Mouse (Mus musculus): ENCODE measurements around the gene Glo1.

Glo1 gene

DNA sequence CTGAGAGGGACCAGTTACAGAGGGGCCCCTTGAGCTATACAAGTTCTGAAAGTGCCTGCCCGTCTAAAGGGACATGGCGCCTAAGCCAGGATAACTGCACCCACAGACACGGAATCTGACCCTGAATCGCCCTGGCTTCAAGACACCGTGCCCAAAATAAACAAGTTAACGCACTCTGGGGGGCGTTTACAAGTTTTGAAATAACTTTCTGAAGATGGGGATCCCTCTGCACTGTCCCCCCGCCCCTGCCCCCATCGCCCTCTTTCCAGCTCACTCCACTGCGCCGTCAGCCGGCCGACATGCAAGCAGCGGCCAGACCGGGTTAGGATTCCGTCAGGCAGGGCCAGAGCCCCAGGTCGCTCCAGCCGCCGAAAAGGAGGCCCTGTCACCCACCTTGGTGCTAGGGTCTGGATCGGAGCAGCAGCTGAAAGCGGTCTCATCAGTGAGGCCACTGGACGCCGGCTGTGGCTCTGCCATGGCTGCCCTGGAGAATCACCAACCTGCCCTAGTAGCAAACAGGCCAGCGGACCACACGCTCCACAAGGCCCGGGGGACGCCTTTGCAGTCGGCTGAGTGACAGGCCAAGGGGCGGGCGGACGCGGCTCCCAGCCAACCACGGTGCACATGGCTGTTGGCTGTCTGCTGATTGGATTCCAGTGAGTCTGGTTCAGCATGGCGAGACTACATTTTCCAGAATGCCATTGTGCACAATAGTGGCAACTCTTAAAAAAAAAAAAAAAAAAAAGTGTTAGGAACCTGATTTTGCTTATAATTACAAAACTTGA is 14.4 kb downstream of the Glo1 start:
- DNase-seq (ENCODE audit: low read depth, low spot score) = peak; percentile 93

DNA sequence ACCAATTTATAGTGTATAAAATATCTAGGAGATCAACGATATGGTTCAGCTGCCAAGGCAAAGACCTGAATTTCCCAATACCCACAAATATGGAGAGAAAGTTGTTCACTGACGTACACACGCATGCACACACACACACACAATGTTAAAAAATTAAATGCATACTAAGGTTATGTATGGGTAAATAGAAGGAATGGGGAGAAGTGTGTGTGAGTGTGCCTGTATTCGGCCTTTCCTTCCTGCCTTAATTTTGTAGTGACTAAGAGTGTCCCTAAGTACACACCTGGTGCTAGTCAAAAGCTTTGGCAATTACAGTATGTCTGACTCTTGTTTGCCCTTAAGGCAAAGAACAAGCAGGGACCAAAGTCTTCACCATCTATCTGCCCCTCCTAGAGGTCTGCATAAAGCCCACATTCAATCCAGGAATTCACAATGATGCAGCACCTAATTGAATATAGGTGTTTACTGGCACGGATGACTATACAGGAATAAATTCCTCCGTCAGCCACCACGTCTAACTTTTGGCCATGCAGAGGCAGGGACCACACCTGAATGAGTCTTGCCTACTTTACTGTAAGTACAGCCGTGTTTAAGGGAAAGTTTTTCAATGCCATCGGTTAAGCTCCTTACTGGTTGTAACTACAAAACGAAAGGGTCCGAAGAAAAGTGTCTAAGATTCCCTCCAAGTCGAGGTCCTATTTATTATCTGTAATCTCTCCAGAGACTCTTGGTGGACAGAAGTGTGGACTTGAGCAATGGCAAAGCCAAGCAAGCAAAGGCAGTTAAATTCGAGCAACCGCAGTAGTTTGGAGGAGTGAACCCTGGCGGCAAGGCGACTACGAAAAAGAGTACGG is 15.2 kb downstream of the Glo1 start:
- no peak for DNase-seq (ENCODE audit: low read depth, low spot score)

DNA sequence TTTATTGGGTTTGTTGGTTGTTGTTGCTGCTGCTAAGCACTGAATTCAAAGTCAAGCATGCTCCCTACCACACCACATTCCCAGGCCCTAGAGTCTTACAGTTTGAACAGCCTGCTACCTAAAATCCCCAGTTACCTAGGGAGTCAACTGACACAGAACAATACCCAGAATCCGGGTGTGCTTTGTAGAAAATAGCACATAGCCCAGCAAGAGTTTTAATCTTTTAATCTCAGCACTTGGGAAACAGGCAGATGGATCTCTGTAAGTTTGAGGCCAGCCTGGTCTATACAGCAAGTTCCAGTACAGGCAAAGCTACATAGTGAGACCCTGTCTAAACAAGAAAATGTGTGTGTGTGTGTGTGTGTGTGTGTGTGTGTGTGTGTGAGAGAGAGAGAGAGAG is 15.9 kb downstream of the Glo1 start:
- no peak for DNase-seq (ENCODE audit: low read depth, low spot score)

DNA sequence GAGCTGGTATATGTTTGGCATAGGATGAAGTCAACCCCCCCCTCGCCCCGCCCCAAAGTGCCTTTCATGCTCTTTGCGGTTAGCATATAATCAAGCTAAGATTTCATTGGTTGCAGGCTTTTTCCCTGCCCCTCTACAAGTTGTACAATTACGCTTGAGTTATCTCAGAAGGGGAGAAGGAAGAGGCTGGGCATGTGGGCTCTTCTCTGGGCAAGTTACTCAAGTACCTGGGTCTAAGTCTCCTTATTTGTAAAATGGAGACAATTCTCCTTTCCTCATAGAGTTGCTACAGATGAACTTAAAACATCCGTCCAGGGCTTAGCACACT is 16.7 kb downstream of the Glo1 start:
- no peak for DNase-seq (ENCODE audit: low read depth, low spot score)

DNA sequence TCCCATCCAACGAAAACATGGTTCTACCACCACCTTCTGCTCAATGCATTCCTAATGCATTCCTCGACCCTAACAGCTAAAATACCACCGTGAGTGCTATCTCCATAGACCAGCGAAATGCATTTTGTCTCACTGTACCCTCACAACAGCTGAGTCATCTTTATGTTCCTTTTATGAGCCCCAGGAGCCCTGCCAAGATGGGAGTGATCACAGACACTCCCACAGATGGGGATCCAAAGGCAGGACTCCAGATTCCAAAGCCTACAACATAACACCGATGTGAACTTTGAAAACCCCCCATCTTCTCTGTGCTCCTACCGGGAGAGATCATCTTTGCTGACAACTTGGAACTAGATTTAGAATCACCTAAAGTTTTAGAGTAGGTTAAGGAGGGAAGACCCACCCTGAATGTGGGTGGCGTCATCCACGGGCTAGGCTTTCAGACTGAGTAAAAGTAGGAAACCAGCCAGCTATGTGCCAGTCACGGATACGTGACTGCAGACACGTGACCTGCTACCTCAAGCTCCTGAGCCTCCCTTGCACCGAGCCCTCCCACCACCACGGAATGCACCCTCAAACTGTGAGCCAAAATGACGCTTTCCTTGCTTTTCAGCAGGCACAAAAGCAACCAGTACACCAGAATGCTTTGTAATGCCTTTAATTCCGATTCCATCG is 17.2 kb downstream of the Glo1 start:
- DNase-seq (ENCODE audit: low read depth, low spot score) = no peak

DNA sequence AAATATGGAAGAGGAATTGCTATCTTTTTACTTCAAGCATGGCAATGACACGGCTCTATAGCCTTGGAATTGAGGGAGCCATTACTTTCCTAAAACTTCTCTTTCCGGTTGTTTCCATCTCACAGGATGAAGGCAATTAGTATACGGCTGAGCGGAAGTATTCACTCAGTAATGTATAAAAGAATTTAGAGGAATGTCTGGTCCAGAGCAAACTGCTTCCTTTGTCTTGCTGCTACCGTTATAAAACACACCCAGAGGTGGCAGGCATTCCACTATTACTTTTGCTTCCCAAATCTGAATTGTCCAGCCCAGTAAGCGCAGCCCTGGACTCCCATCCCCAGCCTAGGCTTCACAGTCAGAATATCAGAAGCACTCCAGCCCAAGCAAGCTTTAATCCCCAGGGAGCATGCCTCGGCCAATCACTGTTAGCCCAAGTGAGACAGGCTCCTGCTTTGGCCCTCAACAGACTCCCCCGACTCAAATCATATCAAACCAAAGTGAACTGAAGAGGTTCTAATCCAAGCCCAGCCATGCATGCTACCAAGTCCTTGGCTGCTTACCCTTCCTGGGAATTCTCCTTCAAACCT is 18.7 kb downstream of the Glo1 start:
- no peak for DNase-seq (ENCODE audit: low read depth, low spot score)

DNA sequence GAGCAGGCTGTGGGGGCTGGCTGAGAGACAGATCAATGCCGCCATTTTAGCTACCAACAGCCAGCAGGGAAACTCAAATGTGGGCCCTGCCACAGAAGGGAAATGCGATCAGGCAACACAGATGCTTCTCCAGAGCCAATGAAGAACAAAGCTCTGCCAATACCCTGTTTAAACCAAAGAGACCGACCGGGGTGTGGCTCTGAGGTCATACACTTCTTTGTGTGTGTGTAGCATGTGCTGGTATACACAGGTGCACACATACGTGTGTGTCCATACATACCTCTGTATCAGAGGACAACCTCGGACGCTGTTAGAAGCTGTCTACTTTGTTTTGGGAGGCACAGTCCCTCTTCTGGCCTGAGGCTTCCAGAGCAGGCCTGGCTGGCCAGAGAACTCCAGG is 19.3 kb downstream of the Glo1 start:
- DNase-seq (ENCODE audit: low read depth, low spot score) = no peak

DNA sequence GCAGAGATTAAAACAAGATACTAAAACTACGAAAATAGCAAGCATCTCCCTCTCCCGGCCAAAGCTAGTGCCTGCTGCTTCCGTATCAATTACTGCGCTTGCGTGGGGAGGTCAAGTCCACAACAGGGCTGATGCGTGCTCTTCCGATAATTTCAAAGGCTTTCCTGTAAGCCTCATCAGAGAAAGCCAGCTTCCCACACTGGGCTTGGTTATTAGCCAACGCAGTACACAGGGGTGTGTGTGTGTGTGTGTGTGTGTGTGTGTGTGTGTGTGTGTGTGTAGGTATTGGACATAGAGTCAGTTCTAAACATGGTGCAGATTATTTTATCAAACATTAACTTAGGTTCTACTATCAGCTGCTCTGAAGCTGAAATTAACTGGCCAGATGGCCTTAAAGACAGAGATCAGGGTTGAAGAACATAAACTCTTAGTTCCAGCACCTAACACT is 20.0 kb downstream of the Glo1 start:
- DNase-seq (ENCODE audit: low read depth, low spot score) = no peak

DNA sequence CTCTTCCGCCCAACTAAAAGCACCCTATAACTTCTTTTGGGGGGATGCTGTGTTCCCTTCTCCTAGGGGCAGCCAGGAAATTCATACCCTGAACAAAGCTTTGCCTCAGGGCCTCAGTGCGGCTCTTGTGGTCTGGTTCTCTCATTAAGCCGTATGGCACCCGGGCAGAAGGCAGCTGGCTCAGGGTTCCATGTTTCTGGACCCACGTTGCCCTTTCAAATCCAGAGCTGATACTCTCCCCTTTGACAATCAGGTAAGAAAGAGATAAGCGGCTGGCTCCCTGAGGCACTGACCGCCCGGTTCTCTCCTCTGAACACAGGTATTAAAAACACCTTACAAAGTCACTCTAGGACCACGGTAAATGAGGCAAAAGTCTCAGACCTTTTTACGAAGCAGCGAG is 20.5 kb downstream of the Glo1 start:
- no peak for DNase-seq (ENCODE audit: low read depth, low spot score)

DNA sequence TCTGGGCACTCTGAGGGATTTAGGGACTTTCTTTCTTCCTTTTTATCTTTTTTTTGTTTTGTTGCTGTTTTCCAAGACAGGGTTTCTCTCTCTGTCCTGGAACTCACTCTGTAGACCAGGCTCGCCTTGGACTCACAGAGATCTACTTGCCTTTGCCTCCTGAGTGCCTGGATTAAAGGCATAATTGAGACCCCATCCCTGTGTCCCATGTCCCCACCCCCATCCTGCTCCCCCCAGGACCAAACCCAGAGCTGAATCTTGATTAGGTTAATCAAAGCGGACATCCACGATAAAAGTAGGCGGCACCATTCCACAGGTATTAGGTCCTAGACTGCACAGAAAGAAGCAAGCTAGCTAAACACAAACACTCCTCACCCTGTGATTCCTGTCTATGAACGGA is 21.7 kb downstream of the Glo1 start:
- no peak for DNase-seq (ENCODE audit: low read depth, low spot score)

DNA sequence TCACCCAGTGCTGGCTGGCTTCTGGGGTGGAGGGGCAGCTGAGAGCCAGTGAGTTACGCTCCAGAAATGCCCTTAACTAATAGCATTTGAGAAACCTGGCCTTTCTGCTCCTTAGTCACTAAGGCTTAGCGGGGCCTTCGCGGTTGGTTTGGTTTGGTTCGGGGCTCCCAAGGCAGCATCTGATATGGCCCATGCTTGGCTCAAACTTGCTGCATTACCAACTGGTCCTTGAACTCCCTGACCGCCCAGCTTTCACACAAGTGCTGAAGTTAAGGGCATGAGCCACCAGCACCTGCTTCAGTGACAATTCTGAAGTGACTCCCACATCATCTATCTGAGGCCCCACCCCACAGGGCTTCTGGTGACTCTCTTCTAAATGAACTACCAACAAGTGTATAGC is 22.4 kb downstream of the Glo1 start:
- no peak for DNase-seq (ENCODE audit: low read depth, low spot score)

DNA sequence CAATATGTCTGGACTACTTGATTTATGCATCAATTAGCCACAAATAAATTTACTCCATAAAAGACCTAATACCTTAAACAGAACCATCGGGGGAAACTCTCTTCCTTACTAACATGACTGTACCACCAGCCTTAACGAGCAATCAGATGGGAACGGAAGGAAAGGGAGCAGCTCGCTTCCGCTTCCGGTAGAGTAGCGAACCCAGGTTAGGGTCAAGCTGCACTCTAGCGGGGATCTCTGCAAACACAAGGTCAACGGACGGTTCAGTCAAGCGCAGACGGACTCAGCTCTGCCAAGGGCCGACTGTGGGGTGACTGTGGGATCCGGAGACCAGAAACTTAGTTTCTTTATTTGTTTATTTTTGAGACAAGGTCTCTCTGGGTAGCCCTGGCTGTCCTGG is 24.5 kb downstream of the Glo1 start:
- DNase-seq (ENCODE audit: low read depth, low spot score) = no peak

DNA sequence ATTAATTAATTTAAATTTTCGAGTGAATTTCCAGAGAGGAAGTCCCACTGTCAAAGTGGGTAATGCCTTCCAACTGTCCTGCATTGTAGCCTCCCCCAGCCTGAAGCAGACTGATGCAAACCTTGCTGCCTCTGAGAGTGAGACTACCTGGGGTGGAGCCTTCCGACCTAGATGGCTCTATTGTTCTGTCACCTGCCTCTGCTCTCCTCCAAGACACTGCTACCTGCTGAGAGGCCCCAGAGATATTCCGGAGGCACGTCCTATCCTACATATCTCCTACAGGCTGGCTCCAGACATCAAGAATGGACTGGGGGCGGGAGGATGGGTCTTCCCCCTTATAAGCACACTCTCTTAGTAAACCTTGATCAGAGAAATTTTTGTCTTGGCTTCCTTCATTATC is 28.4 kb downstream of the Glo1 start:
- no peak for DNase-seq (ENCODE audit: low read depth, low spot score)

DNA sequence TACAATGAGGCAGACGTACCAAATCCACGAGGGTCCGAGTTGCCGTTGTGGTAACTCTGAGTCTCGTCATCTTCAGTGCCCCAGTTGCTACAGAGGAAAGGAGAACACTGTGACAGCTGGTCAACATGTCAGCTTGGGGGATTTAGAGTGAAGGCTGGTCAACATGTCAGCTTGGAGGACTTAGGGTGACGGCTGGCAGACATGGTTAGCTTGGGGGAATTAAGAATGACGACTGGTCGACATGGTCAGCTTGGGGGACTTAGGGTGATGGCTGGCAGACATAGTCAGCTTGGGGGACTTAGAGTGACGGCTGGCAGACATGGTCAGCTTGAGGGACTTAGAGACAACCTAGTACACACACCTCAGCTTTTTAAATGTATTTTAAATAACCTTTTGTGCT is 28.9 kb downstream of the Glo1 start:
- DNase-seq (ENCODE audit: low read depth, low spot score) = no peak

DNA sequence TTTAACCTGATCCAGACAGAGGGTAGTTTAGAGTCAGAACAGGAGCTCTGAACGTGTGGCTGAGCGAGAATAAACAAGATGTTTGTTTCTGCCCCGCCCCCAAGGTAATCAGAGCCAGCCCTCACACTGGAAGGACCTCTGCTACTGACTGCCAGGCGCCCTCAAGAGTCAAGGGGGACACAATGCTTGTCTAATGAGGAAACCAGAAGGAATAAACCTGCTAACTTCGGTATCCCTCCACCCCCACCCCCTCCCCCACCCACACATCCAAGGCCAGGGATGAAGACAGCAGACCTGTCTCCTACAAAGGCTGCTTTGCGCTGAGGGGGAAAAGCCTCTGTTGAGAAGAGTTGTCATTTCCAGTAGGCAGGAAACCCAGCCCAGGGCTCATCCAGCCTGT is 31.8 kb downstream of the Glo1 start:
- no peak for DNase-seq (ENCODE audit: low read depth, low spot score)

DNA sequence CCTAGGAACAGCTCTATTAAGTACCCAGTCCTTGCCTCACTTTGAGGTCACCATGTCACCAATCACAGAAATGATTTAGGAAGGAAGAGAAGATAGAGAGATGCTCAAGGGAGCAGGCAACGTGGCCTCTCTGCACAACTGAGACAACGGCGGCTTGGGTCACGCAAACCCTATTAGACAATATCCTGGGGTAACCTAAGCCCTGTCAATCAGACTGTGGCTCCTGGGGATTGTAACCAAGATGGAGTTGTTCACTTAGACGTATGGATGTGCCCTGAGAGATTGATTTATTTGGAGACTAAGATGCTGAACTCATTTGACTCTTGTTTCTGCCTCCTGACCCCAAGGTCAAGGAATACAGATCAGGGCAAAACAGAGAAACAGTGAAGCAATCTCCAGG is 32.3 kb downstream of the Glo1 start:
- DNase-seq (ENCODE audit: low read depth, low spot score) = no peak

DNA sequence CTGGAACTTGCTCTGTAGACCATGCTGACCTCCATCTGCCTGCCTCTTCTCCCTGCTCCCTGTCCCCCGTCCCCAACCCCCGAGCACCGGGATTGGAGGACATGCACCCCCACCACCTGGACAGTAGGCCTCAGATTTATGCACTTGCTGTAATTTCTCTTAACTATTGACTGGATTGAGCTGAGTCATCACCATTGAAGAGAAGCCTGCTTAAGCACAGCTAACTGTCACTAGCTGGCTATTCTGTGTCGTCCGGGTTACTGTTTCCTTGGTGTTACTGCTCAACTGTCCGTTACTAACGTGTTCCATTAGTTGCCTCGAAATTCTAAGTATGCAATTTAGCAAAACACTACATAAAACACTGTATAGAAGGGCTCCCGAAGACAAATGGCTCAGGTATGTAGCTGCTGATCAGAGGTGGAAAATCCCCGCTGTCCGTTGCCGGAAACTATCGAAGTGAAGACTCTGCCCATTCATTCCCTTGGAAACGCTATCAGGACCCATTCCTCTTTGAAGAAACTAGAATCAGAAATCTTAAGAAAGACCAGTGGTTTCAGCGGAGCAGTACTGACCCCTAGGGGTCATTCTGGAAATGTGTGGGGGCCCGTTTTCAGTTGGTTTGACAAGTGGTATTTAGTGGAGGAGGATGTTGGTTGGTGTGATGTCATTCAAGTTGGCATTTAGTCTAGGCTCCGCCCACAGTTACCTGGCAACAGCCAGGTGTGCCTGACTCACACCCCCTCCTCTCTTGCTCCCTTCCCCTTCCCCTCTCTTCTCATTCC is 36.1 kb downstream of the Glo1 start:
- DNase-seq (ENCODE audit: low read depth, low spot score) = peak; percentile 65

DNA sequence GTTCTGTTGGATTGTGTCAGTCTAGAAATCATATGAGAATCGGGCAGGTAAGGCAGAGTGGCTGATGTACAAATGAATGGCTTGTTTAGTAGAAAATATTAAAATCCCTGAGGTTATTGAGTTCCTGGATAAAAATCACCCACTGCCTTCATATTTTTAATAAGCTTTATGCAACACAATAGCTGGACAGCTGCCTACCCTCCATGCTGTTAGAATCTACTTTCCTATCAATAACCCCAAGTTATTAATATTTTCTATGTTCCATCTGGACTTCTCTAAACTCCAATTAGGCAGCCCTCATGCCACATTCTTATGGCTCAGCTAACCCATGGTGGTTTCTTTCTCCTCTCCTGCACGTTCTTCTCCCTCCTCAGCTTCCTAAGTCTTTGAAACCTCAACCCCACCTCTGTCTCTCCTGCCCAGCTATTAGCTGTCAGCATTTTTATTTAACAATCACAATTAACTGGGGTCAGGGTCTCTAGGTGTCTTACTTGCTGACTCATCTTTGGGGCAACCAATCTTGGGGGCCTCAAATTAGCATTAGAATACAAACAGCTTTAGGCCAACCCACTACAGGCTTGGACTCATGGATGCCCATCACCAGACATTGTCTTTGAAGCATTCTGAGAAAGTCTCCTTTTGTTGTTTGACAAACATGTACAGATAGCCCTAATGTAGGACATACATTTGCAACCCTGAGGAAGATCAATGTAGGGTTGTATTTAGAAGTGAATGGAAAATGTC is 43.2 kb downstream of the Glo1 start:
- DNase-seq (ENCODE audit: low read depth, low spot score) = no peak

DNA sequence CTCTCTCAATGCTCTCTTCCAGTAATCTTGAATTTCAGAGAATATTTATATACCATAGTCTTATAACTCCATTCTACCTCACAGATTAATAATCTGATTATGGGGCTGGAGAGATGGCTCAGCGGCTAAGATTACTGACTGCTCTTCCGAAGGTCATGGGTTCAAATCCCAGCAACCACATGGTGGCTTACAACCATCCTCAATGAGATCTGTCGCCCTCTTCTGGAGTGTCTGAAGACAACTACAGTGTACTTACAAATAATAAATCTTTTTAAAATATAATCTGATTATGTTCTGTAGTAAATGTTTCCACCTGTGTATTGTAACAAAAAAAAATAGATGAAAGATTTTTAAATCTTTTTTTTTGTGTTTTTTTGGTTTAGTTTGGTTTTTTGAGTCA is 44.4 kb downstream of the Glo1 start:
- no peak for DNase-seq (ENCODE audit: low read depth, low spot score)

DNA sequence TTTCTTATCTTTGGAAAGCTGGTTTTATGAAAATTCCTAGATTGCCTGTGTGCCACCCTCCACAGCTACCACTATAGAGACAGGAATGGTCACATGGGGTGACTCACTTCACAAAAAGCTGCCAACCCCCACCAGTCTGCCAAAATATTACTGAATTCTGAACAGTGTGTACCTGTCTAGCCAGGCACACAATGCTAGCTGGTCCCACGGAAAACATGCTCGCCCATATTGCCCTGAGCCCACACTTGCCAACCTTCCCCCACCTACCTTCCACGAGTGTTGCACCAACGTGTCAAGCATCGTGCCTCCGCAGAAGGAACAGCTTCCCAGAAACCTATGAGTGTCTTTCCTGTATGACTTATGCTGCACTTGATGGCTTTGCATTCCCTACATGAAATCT is 45.5 kb downstream of the Glo1 start:
- no peak for DNase-seq (ENCODE audit: low read depth, low spot score)

DNA sequence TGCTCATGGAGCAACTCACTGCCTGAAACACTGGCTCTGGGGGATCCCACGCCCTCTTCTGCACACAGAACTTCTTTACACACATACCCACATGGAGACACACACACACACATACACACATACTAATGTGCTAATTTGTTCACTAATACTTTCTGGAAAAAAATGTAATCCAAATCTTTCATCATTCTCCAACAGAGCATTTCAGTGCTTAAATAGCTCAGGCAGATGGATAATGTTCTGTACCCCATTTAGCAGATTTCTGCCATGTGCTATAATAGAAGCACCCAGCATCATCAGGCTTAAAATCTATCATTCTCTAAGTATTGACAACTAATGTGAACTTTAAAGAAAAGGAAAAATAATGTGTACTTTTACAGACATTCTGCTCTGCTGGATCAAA is 45.9 kb downstream of the Glo1 start:
- no peak for DNase-seq (ENCODE audit: low read depth, low spot score)

Measured in CD4-positive helper T cell, adult 2 months (primary cell).